Mouse (Mus musculus) forebrain, postnatal 0 days (tissue): Measurements from ENCODE around the gene Megf6. TPM values are rescaled to one million over a fixed set of nuclear protein-coding genes. Genes with fewer than 3 reads are reported as not detected.

ENCODE experiments used
- ATAC-seq: fragments of 200-750 bp; cut with Nextera tagmentation; 2 replicates; pipeline ENCODE4 v1.8.0; 2017; ENCODE audit warnings: mild to moderate bottlenecking, moderate library complexity
- DNase-seq: peaks from one replicate; pipeline ENCODE4 v3.0.0-alpha.2; 2015
- H3K27ac ChIP-seq: fragments of 300-500 bp; sonication (generic); 2 replicates; pipeline ENCODE4 v1.5.1; 2014; ENCODE audit warnings: low read depth, mild to moderate bottlenecking, antibody characterized with exemption, low read length, moderate library complexity, mixed read lengths
- H3K27me3 ChIP-seq: fragments of 300-500 bp; sonication (generic); 2 replicates; pipeline ENCODE4 v1.6.1; 2014; ENCODE audit warnings: mild to moderate bottlenecking, low read length, mixed read lengths; ENCODE audit not compliant: insufficient read depth
- H3K36me3 ChIP-seq: fragments of 300-500 bp; sonication (generic); 2 replicates; pipeline ENCODE4 v1.6.1; 2014; ENCODE audit warnings: mild to moderate bottlenecking, moderate library complexity; ENCODE audit not compliant: insufficient read depth
- H3K4me1 ChIP-seq: fragments of 300-500 bp; sonication (generic); 2 replicates; pipeline ENCODE4 v1.6.1; 2014; ENCODE audit warnings: antibody characterized with exemption; ENCODE audit not compliant: insufficient read depth
- H3K4me2 ChIP-seq: fragments of 300-500 bp; sonication (generic); 2 replicates; pipeline ENCODE4 v1.6.1; 2014; ENCODE audit warnings: low read depth, mild to moderate bottlenecking, moderate library complexity
- H3K4me3 ChIP-seq: fragments of 300-500 bp; sonication (generic); 2 replicates; pipeline ENCODE4 v1.5.1; 2014; ENCODE audit warnings: low read depth, low read length, mixed read lengths
- H3K9ac ChIP-seq: fragments of 300-500 bp; sonication (generic); 2 replicates; pipeline ENCODE4 v1.6.1; 2014; ENCODE audit warnings: mild to moderate bottlenecking
- H3K9me3 ChIP-seq: fragments of 300-500 bp; sonication (generic); 2 replicates; pipeline ENCODE4 v1.6.1; 2016; ENCODE audit warnings: low read length
- CTCF ChIP-seq: sonication (generic); IDR thresholded peaks from 2 replicates; pipeline ENCODE4 v1.5.1; 2016; ENCODE audit warnings: antibody characterized with exemption, control low read depth, low read depth
- WGBS: fragments of 180-500 bp; shearing (Covaris S2); extraction: QIAGEN DNeasy Blood & Tissue Kit; methylation state at CpG from one replicate; pipeline ENCODE4 v1.1.7; 2014; 5-methylcytosine and 5-hydroxymethylcytosine counted together
- polyA plus RNA-seq: library from polyadenylated mRNA; unstranded; fragments of >200 nt; fragmentation: Nextera tagmentation; extraction: Ambion mirVana; gene quantifications from 2 replicates; pipeline ENCODE4 v1.2.1, GENCODE M21; 2015
- total RNA-seq: library from RNA; depleted of rRNA; stranded (reverse); fragments of >200 nt; gene quantifications from 2 replicates; pipeline ENCODE4 v1.2.3, GENCODE M21; 2014

Gene Megf6
- total and polyA plus RNA-seq, 2 experiments from 2014 or later = 7.7 to 36.5 TPM

- H3K4me2 ChIP-seq = no peak overlapping the region
- no peak for TF ChIP-seq CTCF
- H3K9me3 ChIP-seq = no peaks in the 10 kb centered on the region
- DNase-seq = no peak
- no peaks in the 10 kb centered on the region for H3K27me3 ChIP-seq
- 26% methylated on average over 3 of the region's 3 CpGs for WGBS
- H3K36me3 ChIP-seq = no peaks in the 10 kb centered on the region
- no peak for ATAC-seq
- H3K9ac ChIP-seq = no peak overlapping the region
- no peak overlapping the region for H3K27ac ChIP-seq
- no peak overlapping the region for H3K4me3 ChIP-seq
- H3K4me1 ChIP-seq = no peaks in the 10 kb centered on the region
Measured at GRCm38 (mm10) chr4:154209825-154210224, 39.3 kb downstream of the Megf6 start.

- Histone ChIP-seq H3K9me3 (no peaks in the 10 kb centered on the region), H3K4me3 (no peak overlapping the region), H3K36me3 (no peaks in the 10 kb centered on the region), H3K4me2 (no peak overlapping the region), H3K4me1 (no peaks in the 10 kb centered on the region), H3K27ac (no peak overlapping the region), H3K9ac (no peak overlapping the region), H3K27me3 (no peaks in the 10 kb centered on the region)
- DNase-seq = no peak
- 82% methylated on average over 13 of the region's 13 CpGs for WGBS
- TF ChIP-seq CTCF = no peak
- no peak for ATAC-seq
Measured at GRCm38 (mm10) chr4:154211459-154211858, 40.9 kb downstream of the Megf6 start.

- H3K27me3 ChIP-seq = no peaks in the 10 kb centered on the region
- H3K4me3 ChIP-seq = no peak overlapping the region
- H3K27ac ChIP-seq = no peak overlapping the region
- TF ChIP-seq CTCF = no peak
- ATAC-seq = peak; percentile 40; the same call in 1 of the 2 replicates
- H3K9ac ChIP-seq = no peak overlapping the region
- WGBS = 56% methylated on average over 7 of the region's 7 CpGs
- H3K9me3 ChIP-seq = no peaks in the 10 kb centered on the region
- DNase-seq = peak; percentile 27
- H3K36me3 ChIP-seq = no peaks in the 10 kb centered on the region
- H3K4me1 ChIP-seq = no peaks in the 10 kb centered on the region
- H3K4me2 ChIP-seq = no peak overlapping the region
Measured at GRCm38 (mm10) chr4:154213586-154213985, 43.1 kb downstream of the Megf6 start.

- WGBS = 11% methylated on average over 5 of the region's 5 CpGs
Measured at GRCm38 (mm10) chr4:154214075-154214474, 43.5 kb downstream of the Megf6 start.

GRCm38 (mm10) chr4:154217711-154218350, 47.3 kb downstream of the Megf6 start:
- Histone ChIP-seq H3K4me3 (no peak overlapping the region), H3K4me2 (no peak overlapping the region), H3K27ac (no peak overlapping the region), H3K9me3 (no peaks in the 10 kb centered on the region), H3K27me3 (no peaks in the 10 kb centered on the region), H3K9ac (no peak overlapping the region), H3K36me3 (no peaks in the 10 kb centered on the region), H3K4me1 (no peaks in the 10 kb centered on the region)
- 68% methylated on average over 7 of the region's 7 CpGs for whole genome bisulfite sequencing
- ATAC-seq (no peak), DNase-seq (no peak)
- TF ChIP-seq CTCF = no peak

More at GRCm38 (mm10) chr4:154214075-154214474, 43.5 kb downstream of the Megf6 start:
- H3K9ac ChIP-seq = no peak overlapping the region
- no peak overlapping the region for H3K4me3 ChIP-seq
- no peak for DNase-seq
- ATAC-seq = no peak
- no peak for TF ChIP-seq CTCF
- H3K9me3 ChIP-seq = no peaks in the 10 kb centered on the region
- H3K27me3 ChIP-seq = no peaks in the 10 kb centered on the region
- H3K4me2 ChIP-seq = no peak overlapping the region
- no peaks in the 10 kb centered on the region for H3K36me3 ChIP-seq
- no peak overlapping the region for H3K27ac ChIP-seq
- H3K4me1 ChIP-seq = no peaks in the 10 kb centered on the region

GRCm38 (mm10) chr4:154222773-154223172, 52.2 kb downstream of the Megf6 start:
- H3K27ac ChIP-seq = no peak overlapping the region
- WGBS = 72% methylated on average over 6 of the region's 6 CpGs
- no peaks in the 10 kb centered on the region for H3K27me3 ChIP-seq
- ATAC-seq = no peak
- no peak for TF ChIP-seq CTCF
- no peak overlapping the region for H3K4me2 ChIP-seq
- H3K36me3 ChIP-seq = no peaks in the 10 kb centered on the region
- H3K4me1 ChIP-seq = no peaks in the 10 kb centered on the region
- no peaks in the 10 kb centered on the region for H3K9me3 ChIP-seq
- H3K4me3 ChIP-seq = no peak overlapping the region
- no peak overlapping the region for H3K9ac ChIP-seq
- no peak for DNase-seq

GRCm38 (mm10) chr4:154224267-154224969, 53.9 kb downstream of the Megf6 start:
- H3K9me3 ChIP-seq = no peaks in the 10 kb centered on the region
- peak; percentile 16 for DNase-seq
- H3K27me3 ChIP-seq = no peaks in the 10 kb centered on the region
- no peak overlapping the region for H3K9ac ChIP-seq
- WGBS = 37% methylated on average over 6 of the region's 6 CpGs
- no peaks in the 10 kb centered on the region for H3K4me1 ChIP-seq
- no peak for TF ChIP-seq CTCF
- H3K4me2 ChIP-seq = no peak overlapping the region
- no peak overlapping the region for H3K27ac ChIP-seq
- peak; percentile 60 for ATAC-seq
- no peaks in the 10 kb centered on the region for H3K36me3 ChIP-seq
- no peak overlapping the region for H3K4me3 ChIP-seq
